8 mouse cellular contexts compared by ENCODE assay signal in the genomic region with DNA sequence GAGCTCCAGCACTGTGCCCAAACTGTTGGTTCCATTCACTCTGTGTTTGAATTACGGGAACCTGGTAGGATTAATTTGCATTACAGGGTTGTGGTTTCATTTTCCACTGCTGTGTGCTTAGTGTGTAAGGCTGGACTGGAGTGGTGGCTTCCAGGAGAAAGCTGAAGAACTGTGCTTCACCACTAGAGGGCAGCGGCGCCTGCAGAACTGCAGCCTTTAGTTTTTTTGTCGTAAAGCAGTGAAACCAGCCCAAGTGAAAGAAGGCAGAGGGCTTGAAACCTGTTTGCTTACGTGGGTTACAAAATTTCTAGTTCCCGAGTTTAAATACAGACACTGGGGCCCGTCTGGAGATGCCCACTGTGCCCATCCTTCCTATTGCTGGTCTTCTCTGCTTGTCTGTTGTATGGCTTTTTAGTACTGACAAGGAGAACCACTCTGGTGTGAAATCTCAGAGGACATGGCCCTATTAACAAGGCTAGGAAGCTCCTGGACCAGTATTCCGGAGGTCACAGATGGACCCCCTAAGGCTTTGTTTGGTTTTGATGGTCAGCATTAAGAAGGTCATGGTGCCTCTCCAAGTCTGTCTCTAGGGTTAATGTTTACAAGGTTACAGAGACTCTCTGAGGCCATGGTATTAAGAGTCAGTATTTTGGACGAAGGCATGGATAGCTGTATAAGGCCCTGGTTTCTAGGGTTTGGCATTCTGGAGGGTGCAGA. TPM values are rescaled to one million over a fixed set of nuclear protein-coding genes. Genes with fewer than 3 reads are reported as not detected.
A peak's percentile ranks its signal among the peaks of the same experiment; 100 is the strongest.
DNase-seq lines count a peak whose midpoint lies in the region; ATAC-seq and TF ChIP-seq lines count a peak whose summit lies in the region.

No protein-coding gene starts in this region.

- 40% methylated on average over 9 of the region's 9 CpGs for WGBS in neural tube, embryonic 15.5 days
- 22% methylated on average over 9 of the region's 9 CpGs for WGBS in cerebellum, adult 2 months
- 35% methylated on average over 9 of the region's 9 CpGs for WGBS in limb, embryonic 14.5 days
- 27% methylated on average over 9 of the region's 9 CpGs for WGBS in olfactory bulb, adult 2 months
- 27% methylated on average over 9 of the region's 9 CpGs for WGBS in thymus, adult 2 months

- no peak overlapping the region for H3K4me2 ChIP-seq in neural tube, embryonic 15.5 days
- H3K4me2 ChIP-seq in limb, embryonic 14.5 days (replicated peaks; ENCODE audit: low read depth, low read length, severe bottlenecking), result no peak overlapping the region

- H3K9ac ChIP-seq in neural tube, embryonic 15.5 days (replicated peaks), result no peak overlapping the region
- H3K9ac ChIP-seq in limb, embryonic 14.5 days (ENCODE audit: low read depth, low read length, severe bottlenecking), result no peak overlapping the region

- H3K9me3 ChIP-seq in neural tube, embryonic 15.5 days (replicated peaks), result no peaks in the 10 kb centered on the region
- no peaks in the 10 kb centered on the region for H3K9me3 ChIP-seq in limb, embryonic 14.5 days (ENCODE audit: control insufficient read depth, low read length)

- TF ChIP-seq CTCF in cerebellum, adult 2 months (IDR thresholded peaks at IDR 0.05; ENCODE audit: borderline replicate concordance, insufficient read depth, low read depth, low read length), result peak; percentile 84
- peak; percentile 88 for TF ChIP-seq CTCF in olfactory bulb, adult 2 months (IDR thresholded peaks at IDR 0.05; ENCODE audit: insufficient read depth, low read depth, low read length)
- peak; percentile 77; the same call in 1 of the 2 replicates for TF ChIP-seq CTCF in thymus, adult 2 months (IDR thresholded peaks at IDR 0.05; ENCODE audit: borderline replicate concordance, control insufficient read depth, extremely low read depth, insufficient read depth, low read length, poor library complexity)

- no peak overlapping the region for H3K4me3 ChIP-seq in neural tube, embryonic 15.5 days (replicated peaks)
- H3K4me3 ChIP-seq in cerebellum, adult 2 months (replicated peaks; ENCODE audit: insufficient read depth, low read depth, low read length), result no peak overlapping the region
- H3K4me3 ChIP-seq in limb, embryonic 14.5 days (replicated peaks; ENCODE audit: low read length), result no peak overlapping the region
- H3K4me3 ChIP-seq in olfactory bulb, adult 2 months (ENCODE audit: insufficient read depth, low read depth, low read length), result no peak overlapping the region
- H3K4me3 ChIP-seq in thymus, adult 2 months (ENCODE audit: control insufficient read depth, insufficient read depth, low read length), result no peak overlapping the region

- ATAC-seq in neural tube, embryonic 15.5 days (ENCODE audit: low FRiP score), result no peak
- no peak for ATAC-seq in limb, embryonic 14.5 days (ENCODE audit: low FRiP score, low read depth)

- H3K27me3 ChIP-seq in neural tube, embryonic 15.5 days (replicated peaks), result no peaks in the 10 kb centered on the region
- H3K27me3 ChIP-seq in cerebellum, adult 2 months (ENCODE audit: control insufficient read depth, insufficient read depth, low read length), result no peaks in the 10 kb centered on the region
- H3K27me3 ChIP-seq in limb, embryonic 14.5 days (ENCODE audit: control insufficient read depth, insufficient read depth, low read length), result no peaks in the 10 kb centered on the region
- no peaks in the 10 kb centered on the region for H3K27me3 ChIP-seq in thymus, adult 2 months (ENCODE audit: control insufficient read depth, insufficient read depth, low read length)

- peaks cover 36% of the 10 kb centered on the region for H3K36me3 ChIP-seq in neural tube, embryonic 15.5 days
- peaks cover 27% of the 10 kb centered on the region for H3K36me3 ChIP-seq in limb, embryonic 14.5 days (ENCODE audit: control insufficient read depth, insufficient read depth, low read length)
- peaks cover 3% of the 10 kb centered on the region; the same call in 1 of the 2 replicates for H3K36me3 ChIP-seq in thymus, adult 2 months (ENCODE audit: control insufficient read depth, insufficient read depth, low read length)

- H3K27ac ChIP-seq in neural tube, embryonic 15.5 days (replicated peaks), result no peak overlapping the region
- H3K27ac ChIP-seq in cerebellum, adult 2 months (ENCODE audit: insufficient read depth, low read length), result no peak overlapping the region
- no peak overlapping the region for H3K27ac ChIP-seq in limb, embryonic 14.5 days (replicated peaks; ENCODE audit: low read depth, low read length)
- H3K27ac ChIP-seq in olfactory bulb, adult 2 months (ENCODE audit: insufficient read depth, low read depth, low read length), result no peak overlapping the region
- no peak overlapping the region for H3K27ac ChIP-seq in thymus, adult 2 months (ENCODE audit: control insufficient read depth, insufficient read depth, low read length)

- H3K4me1 ChIP-seq in neural tube, embryonic 15.5 days, result no peaks in the 10 kb centered on the region
- H3K4me1 ChIP-seq in cerebellum, adult 2 months (ENCODE audit: control insufficient read depth, insufficient read depth, low read length), result no peaks in the 10 kb centered on the region
- no peaks in the 10 kb centered on the region for H3K4me1 ChIP-seq in limb, embryonic 14.5 days (ENCODE audit: control insufficient read depth, insufficient read depth, low read length)
- no peaks in the 10 kb centered on the region for H3K4me1 ChIP-seq in olfactory bulb, adult 2 months (ENCODE audit: control insufficient read depth, insufficient read depth, low read length)
- H3K4me1 ChIP-seq in thymus, adult 2 months (replicated peaks; ENCODE audit: control insufficient read depth, insufficient read depth, low read length), result no peaks in the 10 kb centered on the region; the same call in 1 of the 2 replicates

- DNase-seq in neural tube, embryonic 10.5 days (ENCODE audit: extremely low spot score, low spot score), result peak; percentile 73
- DNase-seq in cerebellum, adult 2 months, result peak; percentile 62 to 73
- DNase-seq in frontal cortex, postnatal 14 days (ENCODE audit: low spot score in 2 of 2), result peak; percentile 44 to 65
- DNase-seq in kidney, adult 8-10 months, result peak; percentile 45 to 73
- DNase-seq in limb, embryonic 14.5 days (ENCODE audit: low spot score), result peak; percentile 84
- DNase-seq in thymus, adult 2 months, result peak; percentile 68

- no peak for TF ChIP-seq POLR2A in cerebellum, adult 2 months (IDR thresholded peaks at IDR 0.05; ENCODE audit: borderline replicate concordance, insufficient read depth, low read length)
- TF ChIP-seq POLR2A in limb, embryonic 14.5 days (IDR thresholded peaks at IDR 0.05; ENCODE audit: borderline replicate concordance, extremely low read depth, insufficient read depth, insufficient read length), result no peak
- no peak for TF ChIP-seq POLR2A in olfactory bulb, adult 2 months (IDR thresholded peaks at IDR 0.05; ENCODE audit: insufficient read depth, low read depth, low read length)
- no peak for TF ChIP-seq POLR2A in thymus, adult 2 months (IDR thresholded peaks at IDR 0.05; ENCODE audit: control insufficient read depth, extremely low read depth, insufficient read depth, low read length, poor library complexity)

RNA-seq across cellular contexts. Expression of gene Tbcd, which starts 24.1 kb away (rescaled TPM):
- polyA plus RNA-seq in neural tube, embryonic 15.5 days (2015; fragmentation: Nextera tagmentation; extraction: Ambion mirVana), result 56.7 and 56.8 TPM in 2 replicates
- polyA plus RNA-seq in cerebellum, adult 2 months (2012; rRNA removed), result 76.8 and 77.5 TPM in 2 replicates
- polyA plus RNA-seq in limb, embryonic 14.5 days (2012; rRNA removed), result 43.4 and 45.0 TPM in 2 replicates
- 38.7 and 42.0 TPM in 2 replicates for polyA plus RNA-seq in limb, embryonic 14.5 days (2014; fragmentation: Nextera tagmentation; extraction: Ambion mirVana)
- polyA plus RNA-seq in olfactory bulb, adult 2 months (2012; ENCODE audit: insufficient read depth, insufficient read length, low replicate concordance, missing spikeins), result not detected in 2 replicates
- polyA plus RNA-seq in thymus, adult 2 months (2012; rRNA removed), result 86.5 and 90.0 TPM in 2 replicates

RNA-seq across cellular contexts. Expression of gene Fn3k, which starts 41.1 kb away (rescaled TPM):
- polyA plus RNA-seq in neural tube, embryonic 15.5 days (2015; fragmentation: Nextera tagmentation; extraction: Ambion mirVana), result 6.7 and 9.5 TPM in 2 replicates
- polyA plus RNA-seq in cerebellum, adult 2 months (2012; rRNA removed), result 57.6 and 59.5 TPM in 2 replicates
- polyA plus RNA-seq in limb, embryonic 14.5 days (2012; rRNA removed), result 1.2 and 1.3 TPM in 2 replicates
- polyA plus RNA-seq in limb, embryonic 14.5 days (2014; fragmentation: Nextera tagmentation; extraction: Ambion mirVana), result 0.61 and 0.81 TPM in 2 replicates
- polyA plus RNA-seq in olfactory bulb, adult 2 months (2012; ENCODE audit: insufficient read depth, insufficient read length, low replicate concordance, missing spikeins), result not detected in 2 replicates
- polyA plus RNA-seq in thymus, adult 2 months (2012; rRNA removed), result 7.0 and 9.5 TPM in 2 replicates

RNA-seq across cellular contexts. Expression of gene Zfp750, which starts 43.3 kb away (rescaled TPM):
- 0.40 and 0.79 TPM in 2 replicates for polyA plus RNA-seq in neural tube, embryonic 15.5 days (2015; fragmentation: Nextera tagmentation; extraction: Ambion mirVana)
- polyA plus RNA-seq in cerebellum, adult 2 months (2012; rRNA removed), result 0.98 and 1.00 TPM in 2 replicates
- 10.7 and 12.8 TPM in 2 replicates for polyA plus RNA-seq in limb, embryonic 14.5 days (2012; rRNA removed)
- 19.7 and 24.0 TPM in 2 replicates for polyA plus RNA-seq in limb, embryonic 14.5 days (2014; fragmentation: Nextera tagmentation; extraction: Ambion mirVana)
- polyA plus RNA-seq in olfactory bulb, adult 2 months (2012; ENCODE audit: insufficient read depth, insufficient read length, low replicate concordance, missing spikeins), result not detected in 2 replicates
- 2.3 and 2.4 TPM in 2 replicates for polyA plus RNA-seq in thymus, adult 2 months (2012; rRNA removed)

RNA-seq across cellular contexts. Expression of gene Fn3krp, which starts 54.7 kb away (rescaled TPM):
- 9.7 and 9.9 TPM in 2 replicates for polyA plus RNA-seq in neural tube, embryonic 15.5 days (2015; fragmentation: Nextera tagmentation; extraction: Ambion mirVana)
- polyA plus RNA-seq in cerebellum, adult 2 months (2012; rRNA removed), result 37.7 and 38.0 TPM in 2 replicates
- 11.2 and 11.6 TPM in 2 replicates for polyA plus RNA-seq in limb, embryonic 14.5 days (2012; rRNA removed)
- 7.3 and 7.4 TPM in 2 replicates for polyA plus RNA-seq in limb, embryonic 14.5 days (2014; fragmentation: Nextera tagmentation; extraction: Ambion mirVana)
- polyA plus RNA-seq in olfactory bulb, adult 2 months (2012; ENCODE audit: insufficient read depth, insufficient read length, low replicate concordance, missing spikeins), result not detected in 2 replicates
- polyA plus RNA-seq in thymus, adult 2 months (2012; rRNA removed), result 7.6 and 9.2 TPM in 2 replicates
